Mouse (Mus musculus) CH12.LX (cell line): ENCODE data around the gene Sypl.

Source experiments
- CHD2 ChIP-seq: IDR thresholded peaks from 2 replicates; pipeline ENCODE4 v1.6.1; 2011; ENCODE audit warnings: low read length, improper control_type of control experiment
- CTCF ChIP-seq, 2 experiments: IDR thresholded peaks in 1 of 2; conservative IDR thresholded peaks in 1 of 2; 2 replicates each; pipeline ENCODE4 v1.5.1; 2011 to 2012; ENCODE audit warnings: low read depth in 2 of 2, low read length in 2 of 2, improper control_type of control experiment in 1 of 2, inconsistent platforms in 1 of 2, mild to moderate bottlenecking in 1 of 2, moderate library complexity in 1 of 2
- ELF1 ChIP-seq: IDR thresholded peaks from 2 replicates; pipeline ENCODE4 v1.6.1; 2014; ENCODE audit warnings: low read depth, mild to moderate bottlenecking, inconsistent platforms, low read length, improper control_type of control experiment
- EP300 ChIP-seq: IDR thresholded peaks from 2 replicates; pipeline ENCODE4 v1.6.1; 2011; ENCODE audit warnings: low read length, improper control_type of control experiment
- ETS1 ChIP-seq: conservative IDR thresholded peaks from 2 replicates; pipeline ENCODE4 v1.6.1; 2012; ENCODE audit warnings: low read depth, mild to moderate bottlenecking, inconsistent platforms, low read length, improper control_type of control experiment, moderate library complexity
- KAT2A ChIP-seq: IDR thresholded peaks from 2 replicates; pipeline ENCODE4 v1.6.1; 2012; ENCODE audit warnings: low read length, improper control_type of control experiment, inconsistent platforms; ENCODE audit not compliant: insufficient replicate concordance
- MAZ ChIP-seq: IDR thresholded peaks from 2 replicates; pipeline ENCODE4 v1.6.1; 2012; ENCODE audit warnings: low read depth, mild to moderate bottlenecking, inconsistent platforms, low read length, improper control_type of control experiment, moderate library complexity
- NRF1 ChIP-seq: IDR thresholded peaks from 2 replicates; pipeline ENCODE4 v1.6.1; 2014; ENCODE audit warnings: low read depth, mild to moderate bottlenecking, inconsistent platforms, low read length, improper control_type of control experiment, moderate library complexity
- POLR2A ChIP-seq: IDR thresholded peaks from 2 replicates; pipeline ENCODE4 v1.6.1; 2011; ENCODE audit warnings: low read depth, mild to moderate bottlenecking, improper control_type of control experiment, low read length
- SIN3A ChIP-seq: IDR thresholded peaks from 2 replicates; pipeline ENCODE4 v1.6.1; 2012; ENCODE audit warnings: low read length, improper control_type of control experiment, inconsistent platforms
- ZC3H11A ChIP-seq: IDR thresholded peaks from 2 replicates; pipeline ENCODE4 v1.6.1; 2012; ENCODE audit warnings: low read depth, mild to moderate bottlenecking, inconsistent platforms, low read length, improper control_type of control experiment
- ZKSCAN1 ChIP-seq: IDR thresholded peaks from 2 replicates; pipeline ENCODE4 v1.6.1; 2012; ENCODE audit warnings: low read depth, inconsistent platforms, low read length, improper control_type of control experiment, borderline replicate concordance

DNA sequence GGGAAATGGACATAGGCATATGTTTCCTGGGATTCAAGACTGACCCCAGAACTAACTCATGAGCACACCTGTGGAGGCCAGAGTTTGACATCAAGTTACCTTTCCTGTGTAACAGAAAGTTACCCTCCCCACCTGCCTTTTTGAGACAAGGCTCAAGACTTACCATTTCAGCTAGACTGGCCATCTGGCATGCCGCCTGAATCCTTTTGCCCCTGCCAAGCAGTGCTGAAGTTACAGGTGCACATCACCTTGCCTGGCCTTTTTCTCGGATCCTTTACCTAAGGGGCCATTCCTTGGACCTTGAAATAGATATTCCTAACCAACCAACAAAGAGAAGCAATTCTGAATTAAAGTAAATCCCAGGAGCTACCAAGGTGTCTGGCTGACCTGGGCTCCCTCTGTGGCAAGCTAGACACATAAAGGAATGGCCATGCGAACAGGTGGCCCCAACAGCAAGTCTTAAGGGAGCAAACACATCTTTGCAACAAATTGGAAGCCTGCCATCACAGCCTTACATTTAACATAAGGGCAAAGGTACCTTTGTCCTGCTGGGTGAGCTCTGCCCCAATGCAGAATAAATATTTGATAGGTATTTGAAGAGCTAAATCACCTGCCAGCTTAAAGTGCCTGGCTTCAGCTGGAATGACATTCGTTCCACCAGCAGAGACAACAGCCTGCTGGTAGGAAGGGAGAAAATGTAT is 17.3 kb upstream of the Sypl start:
- no peak for TF ChIP-seq ELF1
- no peak for TF ChIP-seq NRF1
- TF ChIP-seq ZC3H11A: no peak
- no peak for TF ChIP-seq CTCF (conservative IDR thresholded peaks at IDR 0.05 in 1 of 2, IDR thresholded peaks at IDR 0.05 in 1 of 2; ENCODE audit: low read depth in 2 of 2, low read length in 2 of 2)
- TF ChIP-seq SIN3A: no peak
- TF ChIP-seq POLR2A: no peak
- TF ChIP-seq ETS1: no peak
- no peak for TF ChIP-seq MAZ
- TF ChIP-seq KAT2A: no peak
- no peak for TF ChIP-seq EP300
- no peak for TF ChIP-seq ZKSCAN1
- TF ChIP-seq CHD2: no peak
